Mouse (Mus musculus): Measurements from ENCODE around the gene Clcn7.

GRCm38 (mm10) chr17:25188150-25189031, 55.2 kb downstream of the Clcn7 start, which contains the start of gene Unkl:
- TF ChIP-seq POLR2A (IDR thresholded peaks at IDR 0.05; ENCODE audit: insufficient read length, low read depth) (peak; percentile 92), MAX (IDR thresholded peaks at IDR 0.05; ENCODE audit: low read depth) (no peak)
